Mouse (Mus musculus) frontal cortex, postnatal 25 days (tissue): ENCODE measurements at regions not wholly inside any gene's neighbourhood (a gene's known extent, or its start where the extent isn't known, plus 50 kb on each side); places are given as distances from the start of the nearest gene placed in this dataset.

ENCODE experiments used
- DNase-seq, 2 experiments: peaks; one replicate each; pipeline ENCODE4 v3.0.0; 2022; ENCODE audit warnings: low spot score in 2 of 2

GRCm38 (mm10) chr1:69212896-69213500 lies 105.1 kb upstream of the Erbb4 start:
- no peak for DNase-seq

GRCm38 (mm10) chr1:69202745-69203144 lies 94.9 kb upstream of the Erbb4 start:
- DNase-seq = no peak

GRCm38 (mm10) chr1:69165202-69165601 lies 57.3 kb upstream of the Erbb4 start:
- DNase-seq = no peak
